Mouse (Mus musculus): ENCODE data around the gene Nudt2.
A peak's percentile ranks its signal among the peaks of the same experiment; 100 is the strongest.

Nudt2 gene

GRCm38 (mm10) chr4:41494378-41494777 is 29.4 kb downstream of the Nudt2 start:
- no peak for DNase-seq (ENCODE audit: low spot score in 2 of 2)

GRCm38 (mm10) chr4:41495076-41495475 is 30.1 kb downstream of the Nudt2 start:
- DNase-seq (ENCODE audit: low spot score in 2 of 2): no peak

GRCm38 (mm10) chr4:41495850-41496249 is 30.9 kb downstream of the Nudt2 start:
- peak in 1 of 2 experiments; percentile 46 for DNase-seq (ENCODE audit: low spot score in 2 of 2)

- DNase-seq (ENCODE audit: low spot score in 2 of 2): no peak
These were observed 32.1 kb downstream of the Nudt2 start for GRCm38 (mm10) chr4:41497046-41497445.

DNA sequence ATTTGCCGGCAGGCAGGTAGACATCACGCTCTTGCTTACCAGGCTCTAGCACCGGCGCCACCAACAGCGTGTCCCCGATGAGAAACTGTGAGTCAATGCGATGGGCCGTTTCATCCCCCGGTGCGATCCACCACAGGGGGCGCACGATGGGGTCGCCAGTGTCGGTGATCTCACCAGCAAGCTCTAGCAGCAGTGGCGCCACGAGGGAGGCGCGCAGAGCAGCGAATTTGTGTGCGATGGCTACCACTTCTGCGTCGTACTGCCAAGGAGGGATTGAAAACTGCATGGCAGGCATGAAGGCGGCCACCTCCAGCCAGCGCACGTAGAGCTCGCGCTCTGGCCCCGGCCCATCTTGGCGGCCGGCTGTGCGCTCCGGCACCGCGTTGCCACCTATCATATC is 32.6 kb downstream of the Nudt2 start:
- peak in 1 of 2 experiments; percentile 52 for DNase-seq (ENCODE audit: low spot score in 2 of 2)

GRCm38 (mm10) chr4:41497995-41498845 is 33.3 kb downstream of the Nudt2 start:
- DNase-seq (ENCODE audit: low spot score in 2 of 2): no peak

- DNase-seq (ENCODE audit: low spot score in 2 of 2): no peak
These were observed 34.0 kb downstream of the Nudt2 start for GRCm38 (mm10) chr4:41498921-41499391.

DNA sequence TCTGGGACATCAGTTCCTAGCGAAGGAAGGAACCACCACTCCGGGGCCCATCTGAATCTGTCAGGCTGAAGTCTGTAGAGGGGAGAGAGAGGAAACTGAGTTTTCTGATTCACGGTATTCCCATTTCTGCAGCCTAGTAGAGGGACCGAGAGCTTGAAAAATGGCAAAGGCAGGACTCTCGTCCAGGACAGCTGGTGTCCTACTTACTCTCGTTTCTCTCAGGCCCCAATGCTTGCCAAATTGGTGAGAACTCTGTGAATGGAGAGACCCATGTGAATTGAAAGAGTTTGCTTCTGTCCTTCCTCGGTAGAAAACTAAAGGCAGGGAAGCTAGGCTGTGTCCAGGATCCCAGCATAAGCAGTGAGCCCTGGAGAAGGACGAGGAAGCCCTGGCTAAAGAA is 34.7 kb downstream of the Nudt2 start:
- no peak for DNase-seq (ENCODE audit: low spot score in 2 of 2)

GRCm38 (mm10) chr4:41500787-41501186 is 35.8 kb downstream of the Nudt2 start:
- DNase-seq (ENCODE audit: low spot score in 2 of 2): no peak

DNA sequence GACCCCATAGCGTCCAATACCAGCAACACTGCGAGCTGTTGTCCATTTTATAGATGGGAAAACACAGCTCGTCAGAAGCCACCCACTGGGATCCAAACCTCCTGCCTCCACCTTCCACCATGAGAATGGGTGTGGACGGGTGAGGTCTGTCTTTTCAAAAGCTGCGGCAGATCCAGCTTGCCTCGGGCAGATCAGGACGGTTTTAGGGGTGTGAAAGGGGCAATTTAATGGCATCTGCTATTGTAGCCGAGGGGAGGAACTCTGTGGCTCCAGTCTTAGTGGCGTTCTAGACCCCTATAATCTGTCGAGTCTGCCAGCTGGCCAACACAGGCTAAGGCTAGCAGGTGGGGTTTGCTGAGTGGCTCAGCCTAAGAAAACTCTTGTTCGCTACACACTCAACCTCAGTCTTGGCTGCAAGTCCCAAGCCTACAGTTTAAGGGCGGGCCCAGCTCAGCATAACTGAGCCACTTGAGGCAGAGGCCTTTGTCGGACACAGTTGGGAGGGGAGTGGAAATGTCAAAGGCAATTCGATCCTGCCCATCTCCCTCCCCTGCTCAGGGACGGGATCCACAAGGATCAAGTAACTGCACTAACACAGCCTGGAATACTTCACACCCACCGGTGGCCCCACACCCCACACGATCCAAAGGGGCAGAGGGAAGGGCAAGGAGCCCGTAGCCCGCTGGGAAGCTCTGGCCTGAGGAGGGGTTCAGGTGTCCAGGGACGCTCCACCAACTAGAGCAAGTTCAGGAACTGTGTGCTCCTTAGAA is 37.4 kb downstream of the Nudt2 start:
- DNase-seq (ENCODE audit: low spot score in 2 of 2): no peak

DNA sequence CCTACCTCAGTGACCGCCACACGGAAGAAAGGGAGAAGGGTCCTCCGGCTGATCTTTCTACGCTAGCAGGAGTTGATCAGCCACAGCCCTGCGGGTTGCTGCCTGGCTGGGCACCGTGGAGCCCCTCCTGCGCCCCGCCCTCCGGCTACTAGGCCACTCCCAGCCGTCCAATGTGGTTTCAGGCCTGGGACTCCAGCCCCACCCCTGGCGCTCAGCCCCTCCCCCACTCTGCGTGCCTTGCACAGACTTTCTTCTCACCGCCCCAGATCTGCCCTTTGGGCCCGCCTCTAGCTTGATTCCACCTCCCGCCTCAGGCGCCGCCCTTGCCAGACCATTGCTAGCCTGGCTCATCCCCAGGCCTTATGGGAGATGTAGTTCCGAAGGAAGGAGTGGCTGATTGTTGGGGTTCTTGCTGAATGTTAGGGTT is 38.0 kb downstream of the Nudt2 start, which contains the start of gene AI464131:
Gene AI464131 (minus strand): TSS at position 91 of the 427 bp plus-strand sequence.
- DNase-seq (ENCODE audit: low spot score in 2 of 2): peak; percentile 95 to 97

DNA sequence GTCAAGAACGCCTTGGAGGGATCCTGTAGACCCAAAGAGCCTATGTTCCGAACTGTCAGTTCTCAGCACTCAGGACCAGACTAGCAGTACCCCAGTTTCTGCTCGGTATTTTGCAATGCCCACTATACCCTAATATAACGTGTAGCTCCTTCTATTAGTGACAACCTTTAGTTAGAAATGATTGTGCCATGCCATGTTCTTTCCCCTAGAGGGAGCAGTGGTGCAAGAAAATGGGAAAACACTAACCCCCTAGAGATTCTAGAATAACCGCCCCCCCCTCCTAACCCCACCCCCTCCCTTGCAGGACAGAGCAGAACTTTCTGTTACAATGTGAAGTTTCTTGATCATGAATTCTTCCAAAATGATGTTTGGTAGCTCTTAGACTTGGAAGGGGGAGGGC is 39.4 kb downstream of the Nudt2 start:
- DNase-seq (ENCODE audit: low spot score in 2 of 2): no peak

- no peak for DNase-seq (ENCODE audit: low spot score in 2 of 2)
These were observed 40.2 kb downstream of the Nudt2 start for GRCm38 (mm10) chr4:41505131-41505551.

GRCm38 (mm10) chr4:41506156-41506555 is 41.2 kb downstream of the Nudt2 start:
- peak in 1 of 2 experiments; percentile 65 for DNase-seq (ENCODE audit: low spot score in 2 of 2)

DNA sequence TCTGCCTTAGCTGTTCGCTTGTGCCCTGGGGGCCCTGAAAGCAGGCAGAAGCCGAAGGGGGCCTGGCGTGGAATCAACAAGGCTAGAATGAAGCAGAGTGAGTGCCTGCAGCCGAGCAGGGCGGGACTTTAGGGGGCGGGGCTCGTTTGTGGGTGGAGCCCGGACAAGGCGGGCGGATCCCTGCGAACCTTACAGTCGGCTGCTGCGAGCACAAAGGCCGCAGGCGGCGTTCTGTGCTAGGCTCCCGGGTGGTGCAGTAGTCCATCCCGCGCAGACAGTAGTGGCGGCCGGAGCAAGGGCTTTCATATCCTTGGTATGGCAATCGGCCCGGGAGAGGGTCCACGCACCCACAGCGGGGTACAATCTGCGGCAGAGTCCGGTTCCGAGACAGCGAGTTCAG is 42.0 kb downstream of the Nudt2 start:
- peak; percentile 72 to 85 for DNase-seq (ENCODE audit: low spot score in 2 of 2)

- DNase-seq (ENCODE audit: low spot score in 2 of 2): no peak
These were observed 42.5 kb downstream of the Nudt2 start for GRCm38 (mm10) chr4:41507326-41507924.

- DNase-seq (ENCODE audit: low spot score in 2 of 2): no peak
These were observed 43.0 kb downstream of the Nudt2 start for GRCm38 (mm10) chr4:41507998-41508397.

DNA sequence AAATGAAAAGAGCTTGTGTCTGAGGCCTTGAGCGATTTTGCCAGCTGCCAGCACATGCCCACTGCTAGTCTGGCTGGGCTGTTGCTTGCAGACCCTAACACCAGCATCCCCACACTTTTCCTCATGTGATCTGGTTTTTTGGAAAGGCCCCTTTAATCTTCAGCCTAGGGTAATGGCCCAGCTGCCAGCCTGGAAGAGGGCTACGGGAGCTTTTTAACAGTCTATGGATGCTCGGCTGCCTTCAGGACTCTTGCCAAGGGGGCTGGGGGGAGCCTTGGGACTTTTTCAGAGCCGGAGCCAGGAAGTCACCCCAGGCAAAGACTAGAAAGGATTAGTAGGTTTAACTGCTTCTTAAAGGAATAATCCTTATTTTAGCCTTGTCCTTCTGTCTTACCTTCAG is 48.4 kb downstream of the Nudt2 start:
- peak in 1 of 2 experiments; percentile 54 for DNase-seq (ENCODE audit: low spot score in 2 of 2)

- DNase-seq (ENCODE audit: low spot score in 2 of 2): no peak
These were observed 48.8 kb downstream of the Nudt2 start for GRCm38 (mm10) chr4:41513714-41514113.

DNA sequence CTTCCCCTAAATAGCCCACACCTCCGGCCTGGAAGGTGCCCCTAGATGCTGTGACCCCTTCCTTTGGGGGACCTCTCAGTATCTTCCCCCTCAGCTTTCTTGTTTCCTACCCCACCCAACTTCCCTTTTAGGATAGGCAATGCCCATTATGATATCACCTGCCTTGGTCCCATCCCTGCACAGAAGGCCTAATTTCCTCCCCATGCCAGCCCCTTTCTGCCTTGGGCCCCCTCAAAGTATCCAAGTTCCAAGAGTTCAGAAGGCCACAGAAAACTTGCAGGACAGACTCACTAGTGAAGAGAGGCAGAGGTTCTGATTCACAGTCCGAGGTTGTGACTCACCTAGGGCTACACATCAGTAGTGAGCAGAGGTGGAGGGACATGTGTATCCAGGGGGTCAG is 52.3 kb downstream of the Nudt2 start, which contains the start of gene 1110017D15Rik:
Gene 1110017D15Rik (minus strand): TSS at position 101 of the 400 bp plus-strand sequence.
- DNase-seq (ENCODE audit: low spot score in 2 of 2): no peak

DNA sequence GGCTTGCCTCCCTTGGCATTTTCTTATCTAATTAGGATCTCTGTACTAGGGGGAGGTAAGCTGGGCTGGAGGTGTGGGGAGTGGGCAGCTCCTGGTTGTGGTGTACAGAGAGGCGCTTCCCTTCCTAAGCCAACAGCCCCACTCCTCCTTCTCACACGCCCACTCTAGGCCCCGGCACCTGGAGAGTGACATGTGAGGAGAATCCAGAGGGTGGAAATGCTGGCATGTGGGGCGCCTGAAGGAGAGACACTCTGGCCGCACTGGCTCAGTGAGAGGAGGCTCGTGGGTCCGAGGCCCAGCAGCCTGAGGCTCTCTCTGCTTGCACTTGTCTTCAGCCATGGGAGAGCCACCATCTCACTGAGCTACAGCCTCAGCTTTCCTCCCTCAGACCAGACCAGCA is 53.4 kb downstream of the Nudt2 start:
- no peak for DNase-seq (ENCODE audit: low spot score in 2 of 2)

- DNase-seq (ENCODE audit: low spot score in 2 of 2): no peak
These were observed 54.2 kb downstream of the Nudt2 start for GRCm38 (mm10) chr4:41519195-41519594.
